Mouse (Mus musculus) heart, embryonic 16.5 days (tissue): ENCODE measurements around the gene Trabd2b. TPM values are rescaled to one million over a fixed set of nuclear protein-coding genes. Genes with fewer than 3 reads are reported as not detected.
A peak's percentile ranks its signal among the peaks of the same experiment; 100 is the strongest.

Experiments
- ATAC-seq: fragments of 200-750 bp; cut with Nextera tagmentation; replicated peaks from 2 replicates; pipeline ENCODE4 v1.8.0; 2017; ENCODE audit warnings: moderate number of reproducible peaks; ENCODE audit not compliant: insufficient read depth, low FRiP score; ENCODE audit errors: extremely low read depth
- H3K27ac ChIP-seq: fragments of 300-500 bp; sonication (generic); 2 replicates; pipeline ENCODE4 v1.5.1; 2014; ENCODE audit warnings: mild to moderate bottlenecking, low read length, control low read depth, moderate library complexity
- H3K27me3 ChIP-seq: fragments of 300-500 bp; sonication (generic); 2 replicates; pipeline ENCODE4 v1.6.1; 2014; ENCODE audit warnings: low read length, mixed read lengths; ENCODE audit not compliant: control insufficient read depth, insufficient read depth
- H3K36me3 ChIP-seq: fragments of 300-500 bp; sonication (generic); 2 replicates; pipeline ENCODE4 v1.6.1; 2014; ENCODE audit not compliant: control insufficient read depth, insufficient read depth
- H3K4me1 ChIP-seq: fragments of 300-500 bp; sonication (generic); 2 replicates; pipeline ENCODE4 v1.6.1; 2014; ENCODE audit warnings: low read length, mixed read lengths; ENCODE audit not compliant: control insufficient read depth, insufficient read depth
- H3K4me2 ChIP-seq: fragments of 300-500 bp; sonication (generic); 2 replicates; pipeline ENCODE4 v1.6.1; 2014; ENCODE audit warnings: low read depth, mild to moderate bottlenecking, control low read depth, low read length
- H3K4me3 ChIP-seq: fragments of 300-500 bp; sonication (generic); 2 replicates; pipeline ENCODE4 v1.5.1; 2014; ENCODE audit warnings: mild to moderate bottlenecking, control low read depth, low read length
- H3K9ac ChIP-seq: fragments of 300-500 bp; sonication (generic); 2 replicates; pipeline ENCODE4 v1.6.1; 2014; ENCODE audit warnings: low read length, control low read depth
- H3K9me3 ChIP-seq: fragments of 300-500 bp; sonication (generic); replicated peaks from 2 replicates; pipeline ENCODE4 v1.6.1; 2016; ENCODE audit warnings: low read length; ENCODE audit not compliant: control insufficient read depth
- WGBS: fragments of 180-500 bp; shearing (Covaris S2); extraction: QIAGEN DNeasy Blood & Tissue Kit; methylation state at CpG from one replicate; pipeline ENCODE4 v1.1.7; 2014; 5-methylcytosine and 5-hydroxymethylcytosine counted together
- polyA plus RNA-seq: library from polyadenylated mRNA; unstranded; fragments of >200 nt; fragmentation: Nextera tagmentation; extraction: Ambion mirVana; gene quantifications from 2 replicates; pipeline ENCODE4 v1.2.1, GENCODE M21; 2015

Trabd2b gene
- polyA plus RNA-seq, 1 experiment from 2014 or later, result 3.4 TPM

DNA sequence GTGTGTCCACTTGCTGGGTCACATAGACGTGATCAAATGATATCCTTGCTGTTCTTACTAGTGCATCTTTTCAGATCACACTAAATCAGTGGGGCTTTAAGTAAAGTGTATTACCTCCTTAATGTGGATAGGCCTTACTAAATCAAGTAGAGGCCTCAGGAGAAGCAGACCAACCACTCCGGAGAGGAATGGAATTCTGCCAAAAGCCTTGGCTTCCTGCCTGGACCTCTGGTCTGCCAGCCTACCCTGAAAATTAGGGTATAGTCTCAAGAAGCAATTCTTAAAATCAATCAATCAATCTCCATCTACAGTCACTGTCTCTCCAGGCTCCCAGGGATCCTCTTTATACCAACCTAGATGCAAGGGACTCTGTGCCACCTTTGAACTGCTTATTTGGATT is 59.1 kb downstream of the Trabd2b start:
- no peaks in the 10 kb centered on the region for H3K36me3 ChIP-seq
- no peak overlapping the region for H3K4me3 ChIP-seq
- no peaks in the 10 kb centered on the region for H3K9me3 ChIP-seq
- no peak overlapping the region for H3K4me2 ChIP-seq
- H3K9ac ChIP-seq, result no peak overlapping the region
- H3K4me1 ChIP-seq, result peaks cover 42% of the 10 kb centered on the region
- H3K27ac ChIP-seq, result 0 out of 2 replicates have a peak overlapping the region, but pooled peaks have one; percentile 17
- peaks cover 11% of the 10 kb centered on the region; the same call in 1 of the 2 replicates for H3K27me3 ChIP-seq
- no peak for ATAC-seq
- WGBS, result 26% methylated on average over 2 of the region's 2 CpGs

DNA sequence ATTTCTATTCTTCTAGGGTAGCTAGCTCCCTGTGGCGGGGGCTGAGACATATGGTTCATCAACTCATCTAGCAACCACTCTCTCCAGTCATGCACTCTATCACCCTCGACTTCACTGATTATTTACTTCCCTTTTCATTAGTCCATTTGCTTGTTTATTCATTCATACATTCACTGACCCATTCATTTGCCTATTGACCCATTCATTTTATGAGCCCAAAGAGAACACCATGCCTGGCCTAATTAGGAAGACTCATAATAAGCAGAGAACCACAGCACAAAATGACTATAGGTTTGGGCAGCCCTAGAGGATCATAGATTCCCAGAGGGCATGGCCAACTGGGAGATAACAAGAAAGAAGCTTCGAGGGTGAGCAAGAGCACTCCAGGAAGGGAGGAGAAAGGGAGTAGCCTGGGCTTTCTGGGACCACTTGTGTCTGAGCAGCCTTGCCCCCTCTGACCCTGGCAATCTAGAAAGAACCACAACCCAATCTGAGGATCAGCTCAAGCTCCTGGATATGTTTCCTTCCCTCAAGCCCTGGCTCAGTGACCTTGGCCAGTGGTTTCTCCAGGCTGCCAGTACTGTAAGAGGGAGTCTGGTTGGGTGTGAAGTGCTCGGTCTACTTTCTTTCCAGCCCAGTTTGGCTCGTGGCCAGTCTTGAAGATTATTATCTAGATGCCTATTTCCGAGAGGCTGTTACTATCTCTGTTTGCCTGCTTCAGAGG is 61.0 kb downstream of the Trabd2b start:
- Histone ChIP-seq H3K27me3 (peaks cover 13% of the 10 kb centered on the region; the same call in 1 of the 2 replicates), H3K4me3 (no peak overlapping the region), H3K9me3 (no peaks in the 10 kb centered on the region), H3K27ac (peak overlapping the region; percentile 5; the same call in 1 of the 2 replicates), H3K9ac (peak overlapping the region; percentile 7; the same call in 1 of the 2 replicates), H3K4me2 (no peak overlapping the region), H3K36me3 (no peaks in the 10 kb centered on the region), H3K4me1 (peaks cover 34% of the 10 kb centered on the region)
- no peak for ATAC-seq
- WGBS, result 30% methylated on average over 6 of the region's 6 CpGs

GRCm38 (mm10) chr4:114468095-114468429 is 61.5 kb downstream of the Trabd2b start:
- Histone ChIP-seq H3K4me2 (no peak overlapping the region), H3K9me3 (no peaks in the 10 kb centered on the region), H3K9ac (no peak overlapping the region), H3K4me1 (peaks cover 34% of the 10 kb centered on the region), H3K4me3 (no peak overlapping the region), H3K27me3 (peaks cover 13% of the 10 kb centered on the region; the same call in 1 of the 2 replicates), H3K27ac (peak overlapping the region; percentile 5), H3K36me3 (no peaks in the 10 kb centered on the region)
- 12% methylated on average over 7 of the region's 7 CpGs for WGBS
- peak; percentile 21; the same call in 1 of the 2 replicates for ATAC-seq

DNA sequence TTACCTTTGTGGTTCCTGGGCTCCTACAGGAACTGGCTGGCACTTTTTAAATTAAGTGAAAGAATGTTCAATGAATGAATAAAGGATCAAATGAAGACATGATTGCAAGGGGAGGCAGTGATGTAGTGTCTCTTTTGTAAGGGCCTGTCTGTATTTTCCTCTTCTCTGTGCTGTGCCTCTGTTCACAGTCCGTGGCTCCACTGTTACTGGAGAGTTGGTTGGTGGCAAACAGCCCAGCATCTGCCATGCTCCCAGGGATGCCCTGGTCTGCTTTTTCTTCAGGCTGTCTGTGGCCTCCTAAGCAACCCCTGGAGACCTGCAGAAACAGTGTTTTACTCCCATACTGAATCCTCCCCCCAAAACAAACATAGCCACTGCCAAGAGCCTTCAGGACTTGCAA is 63.4 kb downstream of the Trabd2b start:
- no peak overlapping the region; the same call in 1 of the 2 replicates for H3K9ac ChIP-seq
- no peaks in the 10 kb centered on the region for H3K36me3 ChIP-seq
- H3K27ac ChIP-seq, result no peak overlapping the region
- H3K4me2 ChIP-seq, result no peak overlapping the region
- no peak for ATAC-seq
- H3K4me3 ChIP-seq, result no peak overlapping the region
- peaks cover 13% of the 10 kb centered on the region; the same call in 1 of the 2 replicates for H3K27me3 ChIP-seq
- H3K4me1 ChIP-seq, result peaks cover 34% of the 10 kb centered on the region
- 55% methylated on average over 1 of the region's 1 CpGs for WGBS
- no peaks in the 10 kb centered on the region for H3K9me3 ChIP-seq

DNA sequence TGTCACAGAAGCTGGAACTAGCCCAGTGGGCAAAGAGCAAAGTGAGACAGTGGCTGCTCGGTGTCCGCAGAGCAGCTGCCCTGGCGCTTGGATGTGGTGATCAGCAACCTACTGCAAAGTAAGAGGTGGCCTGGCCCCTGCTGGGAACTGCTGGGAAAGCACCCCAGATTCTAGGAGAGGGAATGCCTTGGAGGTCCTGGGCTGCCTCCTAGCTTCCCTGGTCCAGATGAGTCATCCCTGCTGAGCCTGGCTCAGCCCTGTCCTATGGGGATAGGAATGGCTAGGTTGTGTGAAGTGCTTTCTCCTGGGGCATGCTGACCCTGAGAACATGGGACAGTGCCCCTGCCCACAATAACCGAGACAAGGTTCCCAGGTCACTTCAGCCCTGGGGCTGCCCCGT is 65.6 kb downstream of the Trabd2b start:
- H3K27ac ChIP-seq, result no peak overlapping the region
- ATAC-seq, result peak; percentile 71
- no peak overlapping the region for H3K4me3 ChIP-seq
- no peaks in the 10 kb centered on the region for H3K36me3 ChIP-seq
- no peaks in the 10 kb centered on the region for H3K9me3 ChIP-seq
- peaks cover 13% of the 10 kb centered on the region; the same call in 1 of the 2 replicates for H3K27me3 ChIP-seq
- no peak overlapping the region for H3K9ac ChIP-seq
- 55% methylated on average over 5 of the region's 5 CpGs for WGBS
- H3K4me2 ChIP-seq, result no peak overlapping the region
- H3K4me1 ChIP-seq, result peaks cover 20% of the 10 kb centered on the region

- Histone ChIP-seq H3K27me3 (peaks cover 31% of the 10 kb centered on the region), H3K4me2 (no peak overlapping the region), H3K9me3 (no peaks in the 10 kb centered on the region), H3K36me3 (no peaks in the 10 kb centered on the region), H3K4me1 (peaks cover 15% of the 10 kb centered on the region), H3K27ac (no peak overlapping the region), H3K9ac (no peak overlapping the region), H3K4me3 (no peak overlapping the region)
- no peak for ATAC-seq
- WGBS, result 86% methylated on average over 3 of the region's 3 CpGs
These were observed 69.8 kb downstream of the Trabd2b start for GRCm38 (mm10) chr4:114476316-114476715.

- H3K4me3 ChIP-seq, result no peak overlapping the region
- H3K27me3 ChIP-seq, result peaks cover 33% of the 10 kb centered on the region
- H3K4me1 ChIP-seq, result peaks cover 12% of the 10 kb centered on the region
- H3K9me3 ChIP-seq, result no peaks in the 10 kb centered on the region
- H3K36me3 ChIP-seq, result no peaks in the 10 kb centered on the region
- ATAC-seq, result no peak; the same call in 1 of the 2 replicates
- 26% methylated on average over 11 of the region's 11 CpGs for WGBS
- 0 out of 2 replicates have a peak overlapping the region, but pooled peaks have one; percentile 22 for H3K9ac ChIP-seq
- H3K4me2 ChIP-seq, result no peak overlapping the region
- no peak overlapping the region for H3K27ac ChIP-seq
These were observed 70.7 kb downstream of the Trabd2b start for GRCm38 (mm10) chr4:114477082-114477771.

DNA sequence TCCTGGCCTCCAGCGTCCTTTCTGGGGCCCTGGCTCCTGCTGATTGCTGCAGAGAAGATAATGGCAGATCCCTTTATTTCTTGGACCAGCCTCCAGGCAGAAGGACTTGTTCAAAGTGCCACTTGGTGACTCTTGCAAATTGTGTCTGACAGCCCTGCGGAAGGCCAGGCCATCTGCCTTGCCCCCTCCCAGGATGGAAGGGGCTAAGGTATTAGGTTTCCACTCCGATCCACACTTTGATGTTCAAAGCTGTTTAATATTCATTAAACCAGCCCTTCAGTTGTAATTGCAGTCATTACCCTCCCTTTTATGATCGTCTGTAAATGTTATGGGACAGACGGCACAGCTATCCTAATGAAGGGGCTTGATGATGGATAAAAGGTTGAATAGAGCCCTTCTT is 75.0 kb downstream of the Trabd2b start:
- Histone ChIP-seq H3K36me3 (no peaks in the 10 kb centered on the region), H3K27me3 (peaks cover 37% of the 10 kb centered on the region), H3K4me1 (peaks cover 21% of the 10 kb centered on the region), H3K27ac (no peak overlapping the region), H3K9ac (no peak overlapping the region), H3K9me3 (no peaks in the 10 kb centered on the region), H3K4me3 (no peak overlapping the region), H3K4me2 (no peak overlapping the region)
- WGBS, result 69% methylated on average over 5 of the region's 5 CpGs
- no peak for ATAC-seq

GRCm38 (mm10) chr4:114484173-114484572 is 77.6 kb downstream of the Trabd2b start:
- no peak for ATAC-seq
- H3K27ac ChIP-seq, result no peak overlapping the region
- 53% methylated on average over 2 of the region's 2 CpGs for WGBS

More at GRCm38 (mm10) chr4:114484173-114484572, 77.6 kb downstream of the Trabd2b start:
- Histone ChIP-seq H3K4me2 (no peak overlapping the region), H3K9me3 (no peaks in the 10 kb centered on the region), H3K36me3 (no peaks in the 10 kb centered on the region), H3K9ac (no peak overlapping the region), H3K4me3 (no peak overlapping the region), H3K27me3 (peaks cover 28% of the 10 kb centered on the region), H3K4me1 (peaks cover 27% of the 10 kb centered on the region)
